Mouse (Mus musculus): Measurements from ENCODE around the gene Zfp37. TPM values are rescaled to one million over a fixed set of nuclear protein-coding genes. Genes with fewer than 3 reads are reported as not detected.
"Not testable (repeated sequence)": the region's sequence is repeated elsewhere in the genome, so short reads cannot be mapped to it uniquely, and the experiment has no call there.

Zfp37 gene
- total RNA-seq (2021) = 10 to 100 TPM; 20.2 to 20.5 TPM

- intact Hi-C loops (cut with DNase I) = no loop called here
Observed at GRCm38 (mm10) chr4:62230769-62231168, at the start of gene Zfp37. Gene Zfp37, minus strand, starts transcription at chr4:62231047.

GRCm38 (mm10) chr4:62278081-62278480 is 47.2 kb upstream of the Zfp37 start:
- intact Hi-C loops (cut with DNase I) = no loop called here
- DNase-seq (ENCODE audit: low spot score in 2 of 2) = no peak

More at GRCm38 (mm10) chr4:62230769-62231168, at the start of gene Zfp37:
- DNase-seq (ENCODE audit: low spot score in 2 of 2) = no peak

- DNase-seq (ENCODE audit: low spot score in 2 of 2) = no peak
- intact Hi-C loops (cut with DNase I) = no loop called here
Observed at GRCm38 (mm10) chr4:62277222-62277621, 46.4 kb upstream of the Zfp37 start.

GRCm38 (mm10) chr4:62276642-62277041 is 45.8 kb upstream of the Zfp37 start:
- intact Hi-C loops (cut with DNase I) = no loop called here

GRCm38 (mm10) chr4:62274841-62275536 is 44.1 kb upstream of the Zfp37 start:
- DNase-seq (ENCODE audit: low spot score in 2 of 2) = peak in 1 of 2 experiments; percentile 33
- intact Hi-C loops (cut with DNase I) = no loop called here

More at GRCm38 (mm10) chr4:62276642-62277041, 45.8 kb upstream of the Zfp37 start:
- no peak for DNase-seq (ENCODE audit: low spot score in 2 of 2)

GRCm38 (mm10) chr4:62273916-62274315 is 43.1 kb upstream of the Zfp37 start:
- intact Hi-C loops (cut with DNase I) = no loop called here
- no peak for DNase-seq (ENCODE audit: low spot score in 2 of 2)

GRCm38 (mm10) chr4:62272696-62273095 is 41.8 kb upstream of the Zfp37 start:
- DNase-seq (ENCODE audit: low spot score in 2 of 2) = no peak
- intact Hi-C loops (cut with DNase I) = no loop called here

GRCm38 (mm10) chr4:62267101-62267500 is 36.3 kb upstream of the Zfp37 start:
- no peak for DNase-seq (ENCODE audit: low spot score in 2 of 2)

GRCm38 (mm10) chr4:62266016-62266415 is 35.2 kb upstream of the Zfp37 start:
- intact Hi-C loops (cut with DNase I) = loop anchor here (10.0 kb wide), 1 partner anchor 131 kb away; no protein-coding TSS in a partner anchor
- DNase-seq (ENCODE audit: low spot score in 2 of 2) = not testable (repeated sequence)

More at GRCm38 (mm10) chr4:62267101-62267500, 36.3 kb upstream of the Zfp37 start:
- intact Hi-C loops (cut with DNase I) = loop anchor here (10.0 kb wide), 1 partner anchor 132 kb away; no protein-coding TSS in a partner anchor

- intact Hi-C loops (cut with DNase I) = loop anchor here (10.0 kb wide), 1 partner anchor 130 kb away; no protein-coding TSS in a partner anchor
- no peak for DNase-seq (ENCODE audit: low spot score in 2 of 2)
Observed at GRCm38 (mm10) chr4:62265154-62265836, 34.4 kb upstream of the Zfp37 start.

GRCm38 (mm10) chr4:62263133-62263844 is 32.4 kb upstream of the Zfp37 start:
- intact Hi-C loops (cut with DNase I) = loop anchor here (1.0 to 10.0 kb wide), 2 partner anchors 54 to 128 kb away; no protein-coding TSS in a partner anchor
- peak; percentile 16 to 20 for DNase-seq (ENCODE audit: low spot score in 2 of 2)

GRCm38 (mm10) chr4:62262276-62262675 is 31.4 kb upstream of the Zfp37 start, which contains the start of gene Slc31a2:
Gene Slc31a2, plus strand, starts transcription at chr4:62262562.
- DNase-seq (ENCODE audit: low spot score in 2 of 2) = no peak
- intact Hi-C loops (cut with DNase I) = loop anchor here (10.0 kb wide), 1 partner anchor 127 kb away; no protein-coding TSS in a partner anchor

- DNase-seq (ENCODE audit: low spot score in 2 of 2) = no peak
- intact Hi-C loops (cut with DNase I) = no loop called here
Observed at GRCm38 (mm10) chr4:62256931-62257330, 26.1 kb upstream of the Zfp37 start.

GRCm38 (mm10) chr4:62254551-62254950 is 23.7 kb upstream of the Zfp37 start:
- DNase-seq (ENCODE audit: low spot score in 2 of 2) = no peak
- intact Hi-C loops (cut with DNase I) = no loop called here

- DNase-seq (ENCODE audit: low spot score in 2 of 2) = no peak
- intact Hi-C loops (cut with DNase I) = no loop called here
Observed at GRCm38 (mm10) chr4:62251776-62252175, 20.9 kb upstream of the Zfp37 start.

GRCm38 (mm10) chr4:62250896-62251544 is 20.2 kb upstream of the Zfp37 start:
- intact Hi-C loops (cut with DNase I) = no loop called here
- no peak for DNase-seq (ENCODE audit: low spot score in 2 of 2)

- intact Hi-C loops (cut with DNase I) = no loop called here
- no peak for DNase-seq (ENCODE audit: low spot score in 2 of 2)
Observed at GRCm38 (mm10) chr4:62248328-62248727, 17.5 kb upstream of the Zfp37 start.

GRCm38 (mm10) chr4:62240586-62240985 is 9.7 kb upstream of the Zfp37 start:
- intact Hi-C loops (cut with DNase I) = no loop called here
- DNase-seq (ENCODE audit: low spot score in 2 of 2) = no peak

GRCm38 (mm10) chr4:62230153-62230552 is 694 bp downstream of the Zfp37 start:
- intact Hi-C loops (cut with DNase I) = no loop called here

More at GRCm38 (mm10) chr4:62230153-62230552, 694 bp downstream of the Zfp37 start:
- DNase-seq (ENCODE audit: low spot score in 2 of 2) = peak in 1 of 2 experiments; percentile 16
